Mouse (Mus musculus): ENCODE results near the gene Olfr825. TPM values are rescaled to one million over a fixed set of nuclear protein-coding genes. Genes with fewer than 3 reads are reported as not detected.
"Not testable (repeated sequence)": the region's sequence is repeated elsewhere in the genome, so short reads cannot be mapped to it uniquely, and the experiment has no call there.

The Olfr825 gene
- not detected in 2 replicates for polyA plus RNA-seq (2015; fragmentation: Nextera tagmentation; extraction: Ambion mirVana)

DNA sequence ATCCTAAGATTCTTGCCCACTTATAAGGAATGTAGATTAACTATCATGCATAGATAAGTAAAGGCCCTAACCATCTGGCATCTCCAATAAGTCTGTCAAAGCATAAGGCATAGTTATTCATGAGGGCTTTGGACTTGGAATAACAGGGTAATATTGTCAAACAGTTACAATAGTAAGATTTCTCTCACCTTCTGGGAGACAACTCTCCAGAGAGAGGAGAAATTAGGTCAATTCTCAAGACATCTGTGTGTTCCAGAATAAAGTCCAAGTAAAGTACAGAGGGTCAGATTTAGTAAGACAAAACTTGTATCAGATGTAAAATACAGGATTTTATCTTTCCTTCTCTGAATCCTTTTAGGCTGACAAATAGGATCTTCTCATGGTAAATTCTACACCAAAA is at the start of gene Olfr825:
TSS of gene Olfr825 (minus strand) at position 101 of the 400 bp plus-strand sequence.
- ATAC-seq (ENCODE audit: low FRiP score, low TSS enrichment): no peak
- H3K4me3 ChIP-seq (ENCODE audit: low read depth, low read length): no peak within 1 kb of the TSS
- H3K4me1 ChIP-seq (replicated peaks; ENCODE audit: control insufficient read depth, insufficient read depth): no peaks in the 10 kb centered on the region

GRCm38 (mm10) chr10:130214303-130214702 is 47.7 kb upstream of the Olfr825 start, which contains the start of gene Olfr827:
TSS of gene Olfr827 (minus strand) at chr10:130214403.
- Histone ChIP-seq H3K27me3 (ENCODE audit: control insufficient read depth, insufficient read depth, low read length) (no peaks in the 10 kb centered on the region), H3K4me2 (replicated peaks; ENCODE audit: low read depth) (no peak within 1 kb of the TSS), H3K4me3 (ENCODE audit: low read depth, low read length) (no peak within 1 kb of the TSS), H3K9me3 (ENCODE audit: control insufficient read depth, low read length) (no peaks in the 10 kb centered on the region), H3K9ac (ENCODE audit: low read length) (no peak within 1 kb of the TSS), H3K36me3 (ENCODE audit: control insufficient read depth, insufficient read depth, low read length) (no peaks in the 10 kb centered on the region), H3K27ac (replicated peaks) (no peak within 1 kb of the TSS), H3K4me1 (replicated peaks; ENCODE audit: control insufficient read depth, insufficient read depth) (no peaks in the 10 kb centered on the region)
- ATAC-seq (ENCODE audit: low FRiP score, low TSS enrichment) (no peak), DNase-seq (ENCODE audit: low spot score) (no peak)
- TF ChIP-seq CTCF (IDR thresholded peaks at IDR 0.05; ENCODE audit: low read depth): no peak
- TF ChIP-seq EP300 (optimal IDR thresholded peaks at IDR 0.05): no peak
- 88% methylated on average over 1 of the region's 1 CpGs for WGBS

More for the DNA sequence above, at the start of gene Olfr825:
- Histone ChIP-seq H3K27me3 (ENCODE audit: control insufficient read depth, insufficient read depth, low read length) (no peaks in the 10 kb centered on the region), H3K9me3 (ENCODE audit: control insufficient read depth, low read length) (no peaks in the 10 kb centered on the region), H3K4me2 (replicated peaks; ENCODE audit: low read depth) (no peak within 1 kb of the TSS), H3K36me3 (ENCODE audit: control insufficient read depth, insufficient read depth, low read length) (no peaks in the 10 kb centered on the region), H3K27ac (replicated peaks) (no peak within 1 kb of the TSS), H3K9ac (ENCODE audit: low read length) (no peak within 1 kb of the TSS)
- DNase-seq (ENCODE audit: low spot score): no peak
- TF ChIP-seq CTCF (IDR thresholded peaks at IDR 0.05; ENCODE audit: low read depth) (no peak), EP300 (optimal IDR thresholded peaks at IDR 0.05) (no peak)

DNA sequence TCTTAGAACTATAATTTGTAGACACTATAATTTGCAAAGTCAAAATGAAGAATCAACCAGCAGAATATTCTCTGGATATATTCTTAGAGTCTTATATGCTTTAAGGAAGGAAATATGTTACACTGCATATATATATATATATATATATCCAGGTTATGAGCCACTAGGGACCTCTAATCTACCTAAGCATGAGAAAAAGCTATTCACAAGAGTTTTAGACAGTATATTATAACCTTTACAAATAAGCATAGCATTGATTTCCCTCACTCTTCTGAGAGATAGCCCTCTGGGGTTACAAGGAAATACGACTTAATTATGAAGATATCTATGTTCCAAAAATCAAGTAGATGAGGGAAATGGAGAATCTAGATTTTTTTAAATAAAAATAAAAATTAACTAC is 17.5 kb upstream of the Olfr825 start, which contains the start of gene Olfr826:
TSS of gene Olfr826 (minus strand) at position 101 of the 400 bp plus-strand sequence.
- Histone ChIP-seq H3K27me3 (ENCODE audit: control insufficient read depth, insufficient read depth, low read length) (no peaks in the 10 kb centered on the region), H3K4me2 (replicated peaks; ENCODE audit: low read depth) (no peak within 1 kb of the TSS), H3K36me3 (ENCODE audit: control insufficient read depth, insufficient read depth, low read length) (no peaks in the 10 kb centered on the region), H3K27ac (replicated peaks) (no peak within 1 kb of the TSS), H3K4me1 (replicated peaks; ENCODE audit: control insufficient read depth, insufficient read depth) (no peaks in the 10 kb centered on the region), H3K9me3 (ENCODE audit: control insufficient read depth, low read length) (no peaks in the 10 kb centered on the region), H3K9ac (ENCODE audit: low read length) (no peak within 1 kb of the TSS), H3K4me3 (ENCODE audit: low read depth, low read length) (no peak within 1 kb of the TSS)
- 71% methylated on average over 1 of the region's 1 CpGs for WGBS
- no peak for ATAC-seq (ENCODE audit: low FRiP score, low TSS enrichment)
- TF ChIP-seq EP300 (optimal IDR thresholded peaks at IDR 0.05) (no peak), CTCF (IDR thresholded peaks at IDR 0.05; ENCODE audit: low read depth) (no peak)
- DNase-seq (ENCODE audit: low spot score): no peak

GRCm38 (mm10) chr10:130165196-130165595 is 1.4 kb downstream of the Olfr825 start:
- no peak for TF ChIP-seq CTCF (IDR thresholded peaks at IDR 0.05; ENCODE audit: low read depth)
- no peak for TF ChIP-seq EP300 (optimal IDR thresholded peaks at IDR 0.05)
- Histone ChIP-seq H3K27me3 (ENCODE audit: control insufficient read depth, insufficient read depth, low read length) (no peaks in the 10 kb centered on the region), H3K4me2 (replicated peaks; ENCODE audit: low read depth) (no peak overlapping the region), H3K4me3 (ENCODE audit: low read depth, low read length) (no peak overlapping the region), H3K9ac (ENCODE audit: low read length) (no peak overlapping the region), H3K9me3 (ENCODE audit: control insufficient read depth, low read length) (no peaks in the 10 kb centered on the region), H3K4me1 (replicated peaks; ENCODE audit: control insufficient read depth, insufficient read depth) (no peaks in the 10 kb centered on the region), H3K27ac (replicated peaks) (no peak overlapping the region), H3K36me3 (ENCODE audit: control insufficient read depth, insufficient read depth, low read length) (no peaks in the 10 kb centered on the region)
- no peak for DNase-seq (ENCODE audit: low spot score)
- ATAC-seq (ENCODE audit: low FRiP score, low TSS enrichment): no peak

GRCm38 (mm10) chr10:130144121-130144520 is 22.4 kb downstream of the Olfr825 start:
- TF ChIP-seq CTCF (IDR thresholded peaks at IDR 0.05; ENCODE audit: low read depth) (no peak), EP300 (optimal IDR thresholded peaks at IDR 0.05) (no peak)
- H3K36me3 ChIP-seq (ENCODE audit: control insufficient read depth, insufficient read depth, low read length): no peaks in the 10 kb centered on the region
- no peak overlapping the region for H3K9ac ChIP-seq (ENCODE audit: low read length)
- H3K4me3 ChIP-seq (ENCODE audit: low read depth, low read length): no peak overlapping the region
- 77% methylated on average over 5 of the region's 5 CpGs for WGBS
- no peaks in the 10 kb centered on the region for H3K9me3 ChIP-seq (ENCODE audit: control insufficient read depth, low read length)
- H3K27me3 ChIP-seq (ENCODE audit: control insufficient read depth, insufficient read depth, low read length): no peaks in the 10 kb centered on the region
- H3K4me1 ChIP-seq (replicated peaks; ENCODE audit: control insufficient read depth, insufficient read depth): no peaks in the 10 kb centered on the region
- ATAC-seq (ENCODE audit: low FRiP score, low TSS enrichment): no peak
- H3K27ac ChIP-seq (replicated peaks): no peak overlapping the region
- H3K4me2 ChIP-seq (replicated peaks; ENCODE audit: low read depth): no peak overlapping the region
- no peak for DNase-seq (ENCODE audit: low spot score)

DNA sequence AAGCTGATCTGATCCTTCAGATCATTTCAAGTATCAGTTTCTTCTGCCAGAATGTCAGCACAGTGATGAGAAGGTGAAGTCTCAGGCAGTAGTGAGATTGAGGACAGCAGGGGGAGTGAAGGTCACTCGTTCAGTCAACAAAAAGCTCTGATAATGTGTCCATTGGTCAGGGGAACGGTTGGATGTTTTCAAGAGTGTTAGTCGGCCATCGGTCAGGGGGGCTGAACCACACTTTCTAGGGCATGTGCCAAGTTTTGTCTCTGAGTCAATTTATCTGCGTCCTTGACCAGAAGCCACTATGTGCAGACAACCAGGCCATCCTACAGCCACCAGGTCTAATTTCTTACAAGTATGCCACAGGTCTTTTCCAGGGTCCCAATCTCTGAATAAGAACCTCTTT is 24.1 kb downstream of the Olfr825 start:
- not testable (repeated sequence) for H3K9ac ChIP-seq (ENCODE audit: low read length); H3K27ac ChIP-seq (replicated peaks); H3K4me3 ChIP-seq (ENCODE audit: low read depth, low read length); H3K4me1 ChIP-seq (replicated peaks; ENCODE audit: control insufficient read depth, insufficient read depth); ATAC-seq (ENCODE audit: low FRiP score, low TSS enrichment); DNase-seq (ENCODE audit: low spot score); H3K4me2 ChIP-seq (replicated peaks; ENCODE audit: low read depth); H3K36me3 ChIP-seq (ENCODE audit: control insufficient read depth, insufficient read depth, low read length); H3K27me3 ChIP-seq (ENCODE audit: control insufficient read depth, insufficient read depth, low read length); H3K9me3 ChIP-seq (ENCODE audit: control insufficient read depth, low read length)
- WGBS: 75% methylated on average over 5 of the region's 5 CpGs

All from stomach, postnatal 0 days (tissue).